Mouse (Mus musculus): ENCODE measurements around the gene Ocm.

DNA sequence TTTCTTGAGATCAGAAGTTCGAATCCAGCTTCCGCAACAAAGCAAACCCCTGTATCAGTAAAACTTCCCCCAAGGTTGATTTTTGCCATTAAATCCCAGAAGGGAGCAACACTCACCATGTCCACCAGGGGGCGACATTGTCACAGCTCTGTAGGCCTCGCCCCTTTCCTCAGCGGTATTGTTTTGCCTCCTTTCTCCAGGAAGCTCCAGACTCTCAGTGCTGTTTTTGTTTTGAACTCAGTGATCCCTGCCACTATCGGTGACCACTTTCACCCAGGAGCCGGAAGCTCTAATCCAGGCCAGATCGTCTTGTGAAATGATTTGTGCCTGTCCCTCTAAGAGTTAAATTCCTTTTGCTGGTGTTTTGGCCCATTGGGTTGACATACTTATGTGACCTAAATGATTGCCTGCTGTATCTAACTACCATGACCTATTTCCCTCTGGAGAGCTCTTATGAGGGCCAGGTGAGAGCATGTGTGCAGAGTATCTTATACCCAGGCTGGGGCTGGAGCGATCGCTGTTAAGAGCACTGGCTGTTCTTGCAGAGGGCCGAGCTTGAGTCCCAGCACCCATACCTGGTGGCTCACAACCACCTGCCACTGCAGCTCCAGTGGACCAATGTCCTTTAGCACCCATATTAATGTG lies 14.4 kb upstream of the Ocm start:
- TF ChIP-seq CTCF (IDR thresholded peaks at IDR 0.05; ENCODE audit: low read depth) (peak; percentile 94), EP300 (optimal IDR thresholded peaks at IDR 0.05) (no peak)

Measured in stomach, postnatal 0 days (tissue).